Mouse (Mus musculus) olfactory bulb, adult 2 months (tissue): ENCODE results near the gene Guk1.

Source experiments
- CTCF ChIP-seq: fragments of 200-500 bp; IDR thresholded peaks from 2 replicates; pipeline ENCODE4 v1.5.1; 2012; ENCODE audit warnings: low read depth, mild to moderate bottlenecking, low read length, moderate library complexity; ENCODE audit not compliant: insufficient read depth
- POLR2A ChIP-seq: fragments of 200-500 bp; IDR thresholded peaks from 2 replicates; pipeline ENCODE4 v1.6.1; 2012; ENCODE audit warnings: mild to moderate bottlenecking, low read depth, low read length, moderate library complexity; ENCODE audit not compliant: insufficient read depth

- 0 out of 2 replicates have a peak, but pooled peaks have one; percentile 13 for TF ChIP-seq CTCF
- TF ChIP-seq POLR2A = no peak
Observed at GRCm38 (mm10) chr11:59209003-59209441, 17.0 kb upstream of the Guk1 start.
